Mouse (Mus musculus): ENCODE data around the gene Tgfbrap1. TPM values are rescaled to one million over a fixed set of nuclear protein-coding genes. Genes with fewer than 3 reads are reported as not detected.
A peak's percentile ranks its signal among the peaks of the same experiment; 100 is the strongest.

Gene Tgfbrap1
- polyA plus RNA-seq, 1 experiment: 37.8 TPM

GRCm38 (mm10) chr1:43127820-43128610 lies 29.6 kb upstream of the Tgfbrap1 start:
- Histone ChIP-seq H3K4me1 (ENCODE audit: control insufficient read depth, insufficient read depth, low read length) (peaks cover 10% of the 10 kb centered on the region), H3K27ac (ENCODE audit: insufficient read depth, low read length) (no peak overlapping the region), H3K4me3 (replicated peaks; ENCODE audit: insufficient read depth, low read depth, low read length) (no peak overlapping the region), H3K27me3 (ENCODE audit: control insufficient read depth, insufficient read depth, low read length) (no peaks in the 10 kb centered on the region)
- TF ChIP-seq POLR2A (IDR thresholded peaks at IDR 0.05; ENCODE audit: borderline replicate concordance, insufficient read depth, low read length) (no peak), CTCF (IDR thresholded peaks at IDR 0.05; ENCODE audit: borderline replicate concordance, insufficient read depth, low read depth, low read length) (no peak)
- WGBS: 65% methylated on average over 8 of the region's 8 CpGs
- DNase-seq: no peak

GRCm38 (mm10) chr1:43127196-43127595 lies 28.8 kb upstream of the Tgfbrap1 start:
- no peak for DNase-seq
- TF ChIP-seq POLR2A (IDR thresholded peaks at IDR 0.05; ENCODE audit: borderline replicate concordance, insufficient read depth, low read length) (no peak), CTCF (IDR thresholded peaks at IDR 0.05; ENCODE audit: borderline replicate concordance, insufficient read depth, low read depth, low read length) (no peak)
- peaks cover 10% of the 10 kb centered on the region for H3K4me1 ChIP-seq (ENCODE audit: control insufficient read depth, insufficient read depth, low read length)
- H3K27ac ChIP-seq (ENCODE audit: insufficient read depth, low read length): no peak overlapping the region
- no peak overlapping the region for H3K4me3 ChIP-seq (replicated peaks; ENCODE audit: insufficient read depth, low read depth, low read length)
- no peaks in the 10 kb centered on the region for H3K27me3 ChIP-seq (ENCODE audit: control insufficient read depth, insufficient read depth, low read length)

GRCm38 (mm10) chr1:43124726-43125125 lies 26.3 kb upstream of the Tgfbrap1 start:
- Histone ChIP-seq H3K27me3 (ENCODE audit: control insufficient read depth, insufficient read depth, low read length) (no peaks in the 10 kb centered on the region), H3K27ac (ENCODE audit: insufficient read depth, low read length) (no peak overlapping the region), H3K4me3 (replicated peaks; ENCODE audit: insufficient read depth, low read depth, low read length) (no peak overlapping the region), H3K4me1 (ENCODE audit: control insufficient read depth, insufficient read depth, low read length) (no peaks in the 10 kb centered on the region)
- TF ChIP-seq POLR2A (IDR thresholded peaks at IDR 0.05; ENCODE audit: borderline replicate concordance, insufficient read depth, low read length): no peak
- no peak for TF ChIP-seq CTCF (IDR thresholded peaks at IDR 0.05; ENCODE audit: borderline replicate concordance, insufficient read depth, low read depth, low read length)
- WGBS: 82% methylated on average over 4 of the region's 4 CpGs
- no peak for DNase-seq

- H3K4me3 ChIP-seq (replicated peaks; ENCODE audit: insufficient read depth, low read depth, low read length): no peak overlapping the region
- no peaks in the 10 kb centered on the region for H3K4me1 ChIP-seq (ENCODE audit: control insufficient read depth, insufficient read depth, low read length)
- no peak for DNase-seq
- TF ChIP-seq POLR2A (IDR thresholded peaks at IDR 0.05; ENCODE audit: borderline replicate concordance, insufficient read depth, low read length): no peak
- TF ChIP-seq CTCF (IDR thresholded peaks at IDR 0.05; ENCODE audit: borderline replicate concordance, insufficient read depth, low read depth, low read length): no peak
- no peak overlapping the region for H3K27ac ChIP-seq (ENCODE audit: insufficient read depth, low read length)
- 94% methylated on average over 2 of the region's 2 CpGs for WGBS
- no peaks in the 10 kb centered on the region for H3K27me3 ChIP-seq (ENCODE audit: control insufficient read depth, insufficient read depth, low read length)
Measured at GRCm38 (mm10) chr1:43122616-43123015, 24.2 kb upstream of the Tgfbrap1 start.

- whole genome bisulfite sequencing: 96% methylated on average over 5 of the region's 5 CpGs
- no peak overlapping the region for H3K27ac ChIP-seq (ENCODE audit: insufficient read depth, low read length)
- H3K27me3 ChIP-seq (ENCODE audit: control insufficient read depth, insufficient read depth, low read length): no peaks in the 10 kb centered on the region
- H3K4me1 ChIP-seq (ENCODE audit: control insufficient read depth, insufficient read depth, low read length): no peaks in the 10 kb centered on the region
- no peak overlapping the region for H3K4me3 ChIP-seq (replicated peaks; ENCODE audit: insufficient read depth, low read depth, low read length)
- no peak for DNase-seq
- TF ChIP-seq POLR2A (IDR thresholded peaks at IDR 0.05; ENCODE audit: borderline replicate concordance, insufficient read depth, low read length): no peak
- TF ChIP-seq CTCF (IDR thresholded peaks at IDR 0.05; ENCODE audit: borderline replicate concordance, insufficient read depth, low read depth, low read length): no peak
Measured at GRCm38 (mm10) chr1:43120950-43121349, 22.5 kb upstream of the Tgfbrap1 start.

- H3K27ac ChIP-seq (ENCODE audit: insufficient read depth, low read length): no peak overlapping the region
- WGBS: 68% methylated on average over 8 of the region's 8 CpGs
- no peaks in the 10 kb centered on the region for H3K27me3 ChIP-seq (ENCODE audit: control insufficient read depth, insufficient read depth, low read length)
- DNase-seq: no peak
- H3K4me1 ChIP-seq (ENCODE audit: control insufficient read depth, insufficient read depth, low read length): no peaks in the 10 kb centered on the region
- no peak for TF ChIP-seq CTCF (IDR thresholded peaks at IDR 0.05; ENCODE audit: borderline replicate concordance, insufficient read depth, low read depth, low read length)
- no peak for TF ChIP-seq POLR2A (IDR thresholded peaks at IDR 0.05; ENCODE audit: borderline replicate concordance, insufficient read depth, low read length)
- no peak overlapping the region for H3K4me3 ChIP-seq (replicated peaks; ENCODE audit: insufficient read depth, low read depth, low read length)
Measured at GRCm38 (mm10) chr1:43117435-43117834, 19.0 kb upstream of the Tgfbrap1 start.

GRCm38 (mm10) chr1:43112882-43113281 lies 14.4 kb upstream of the Tgfbrap1 start:
- Histone ChIP-seq H3K27ac (ENCODE audit: insufficient read depth, low read length) (no peak overlapping the region), H3K4me1 (ENCODE audit: control insufficient read depth, insufficient read depth, low read length) (no peaks in the 10 kb centered on the region), H3K27me3 (ENCODE audit: control insufficient read depth, insufficient read depth, low read length) (no peaks in the 10 kb centered on the region), H3K4me3 (replicated peaks; ENCODE audit: insufficient read depth, low read depth, low read length) (no peak overlapping the region)
- TF ChIP-seq POLR2A (IDR thresholded peaks at IDR 0.05; ENCODE audit: borderline replicate concordance, insufficient read depth, low read length): no peak
- peak; percentile 71 for TF ChIP-seq CTCF (IDR thresholded peaks at IDR 0.05; ENCODE audit: borderline replicate concordance, insufficient read depth, low read depth, low read length)
- 83% methylated on average over 2 of the region's 2 CpGs for WGBS
- peak; percentile 54 to 64 for DNase-seq

GRCm38 (mm10) chr1:43110556-43110955 lies 12.1 kb upstream of the Tgfbrap1 start:
- H3K4me1 ChIP-seq (ENCODE audit: control insufficient read depth, insufficient read depth, low read length): no peaks in the 10 kb centered on the region
- H3K27ac ChIP-seq (ENCODE audit: insufficient read depth, low read length): no peak overlapping the region
- peak; percentile 18 to 43 for DNase-seq
- 46% methylated on average over 4 of the region's 4 CpGs for WGBS
- TF ChIP-seq CTCF (IDR thresholded peaks at IDR 0.05; ENCODE audit: borderline replicate concordance, insufficient read depth, low read depth, low read length): peak; percentile 74
- TF ChIP-seq POLR2A (IDR thresholded peaks at IDR 0.05; ENCODE audit: borderline replicate concordance, insufficient read depth, low read length): no peak
- H3K27me3 ChIP-seq (ENCODE audit: control insufficient read depth, insufficient read depth, low read length): no peaks in the 10 kb centered on the region
- no peak overlapping the region for H3K4me3 ChIP-seq (replicated peaks; ENCODE audit: insufficient read depth, low read depth, low read length)
